Mouse (Mus musculus): ENCODE measurements around the gene Cst9. TPM values are rescaled to one million over a fixed set of nuclear protein-coding genes. Genes with fewer than 3 reads are reported as not detected.

The Cst9 gene
- polyA plus RNA-seq, 1 experiment from 2014 or later, result not detected

Other genes with a start within 250 kb of the Cst9 start
- 56.7 and 65.2 TPM in 2 replicates for gene Nxt1, start 162.5 kb upstream of the Cst9 start, polyA plus RNA-seq (2015; fragmentation: Nextera tagmentation; extraction: Ambion mirVana)
- gene Gzf1, start 154.1 kb upstream of the Cst9 start, polyA plus RNA-seq (2015; fragmentation: Nextera tagmentation; extraction: Ambion mirVana), result 15.2 and 16.3 TPM in 2 replicates
- gene Napb, start 102.7 kb upstream of the Cst9 start, polyA plus RNA-seq (2015; fragmentation: Nextera tagmentation; extraction: Ambion mirVana), result 3.1 and 3.3 TPM in 2 replicates
- not detected in 2 replicates for gene Cstl1, start 84.8 kb upstream of the Cst9 start, polyA plus RNA-seq (2015; fragmentation: Nextera tagmentation; extraction: Ambion mirVana)
- not detected in 2 replicates for gene Cst11, start 63.6 kb upstream of the Cst9 start, polyA plus RNA-seq (2015; fragmentation: Nextera tagmentation; extraction: Ambion mirVana)
- not detected in 2 replicates for gene 8030411F24Rik, start 53.1 kb upstream of the Cst9 start, polyA plus RNA-seq (2015; fragmentation: Nextera tagmentation; extraction: Ambion mirVana)
- 0.44 TPM in 1 of 2 replicates, not detected in the other for gene Cst12, start 45.8 kb upstream of the Cst9 start, polyA plus RNA-seq (2015; fragmentation: Nextera tagmentation; extraction: Ambion mirVana)
- gene Cst8, start 36.4 kb upstream of the Cst9 start, polyA plus RNA-seq (2015; fragmentation: Nextera tagmentation; extraction: Ambion mirVana), result 0.39 TPM in 1 of 2 replicates, not detected in the other
- not detected in 2 replicates for gene Cst13, start 15.1 kb upstream of the Cst9 start, polyA plus RNA-seq (2015; fragmentation: Nextera tagmentation; extraction: Ambion mirVana)
- gene 9230104L09Rik, start 29.9 kb downstream of the Cst9 start, polyA plus RNA-seq (2015; fragmentation: Nextera tagmentation; extraction: Ambion mirVana), result not detected in 2 replicates
- 337 and 360 TPM in 2 replicates for gene Cst3, start 40.5 kb downstream of the Cst9 start, polyA plus RNA-seq (2015; fragmentation: Nextera tagmentation; extraction: Ambion mirVana)
- not detected in 2 replicates for gene Gm1330, start 168.1 kb downstream of the Cst9 start, polyA plus RNA-seq (2015; fragmentation: Nextera tagmentation; extraction: Ambion mirVana)
- not detected in 2 replicates for gene Gm10750, start 182.1 kb downstream of the Cst9 start, polyA plus RNA-seq (2015; fragmentation: Nextera tagmentation; extraction: Ambion mirVana)

Measured in intestine, embryonic 16.5 days (tissue).